Mouse (Mus musculus) G1E (cell line): Measurements from ENCODE around the gene Tmem42.

Experiments used
- CTCF ChIP-seq: IDR thresholded peaks from 2 replicates; pipeline ENCODE4 v1.5.1; 2012; ENCODE audit warnings: low read depth, low read length, inconsistent platforms, mixed read lengths
- GATA1 ChIP-seq: IDR thresholded peaks from 2 replicates; pipeline ENCODE4 v1.6.1; 2012; ENCODE audit warnings: borderline replicate concordance, low read length, inconsistent platforms, mixed read lengths

DNA sequence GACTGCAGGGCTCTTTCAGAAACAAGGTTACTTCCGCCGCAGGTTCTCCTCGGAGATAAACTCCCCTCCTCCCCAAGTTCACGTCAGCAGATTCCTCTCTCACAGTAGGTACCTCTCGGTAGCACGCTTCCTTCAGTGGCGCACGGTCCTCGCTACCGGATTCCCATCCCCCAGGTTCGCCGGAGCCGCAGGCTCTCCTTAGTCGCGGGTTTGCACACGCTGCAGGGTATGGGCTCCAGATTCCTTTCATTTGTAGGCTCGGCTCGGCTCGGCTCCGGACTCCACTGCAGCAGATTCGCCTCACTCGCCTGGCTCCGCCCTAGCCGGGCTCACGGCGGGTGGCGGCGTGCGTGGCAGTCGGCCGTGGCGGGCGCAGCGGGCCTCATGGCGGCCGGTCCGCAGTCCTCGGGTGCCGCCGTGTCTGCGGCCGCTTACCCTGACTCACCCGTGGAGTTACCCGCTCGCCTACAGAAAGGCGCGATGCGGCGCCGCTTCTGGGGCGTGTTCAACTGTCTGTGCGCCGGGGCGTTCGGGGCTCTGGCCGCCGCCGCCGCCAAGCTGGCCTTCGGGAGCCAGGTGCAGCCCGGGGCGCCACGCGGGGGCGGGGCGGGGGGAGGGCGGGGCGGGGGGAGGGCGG, at the start of gene Tmem42:
- TF ChIP-seq CTCF, result no peak
- no peak for TF ChIP-seq GATA1
